Mouse (Mus musculus) stomach, embryonic 16.5 days (tissue): Measurements from ENCODE around the gene Gm648. TPM values are rescaled to one million over a fixed set of nuclear protein-coding genes. Genes with fewer than 3 reads are reported as not detected.
"Not testable (repeated sequence)": the region's sequence is repeated elsewhere in the genome, so short reads cannot be mapped to it uniquely, and the experiment has no call there.

Experiments
- ATAC-seq: fragments of 200-750 bp; cut with Nextera tagmentation; 2 replicates; pipeline ENCODE4 v1.8.0; 2017; ENCODE audit warnings: moderate number of reproducible peaks, moderate TSS enrichment; ENCODE audit not compliant: insufficient read depth, low FRiP score
- H3K27ac ChIP-seq: fragments of 300-500 bp; sonication (generic); 2 replicates; pipeline ENCODE4 v1.5.1; 2014; ENCODE audit warnings: low read length
- H3K27me3 ChIP-seq: fragments of 300-500 bp; sonication (generic); 2 replicates; pipeline ENCODE4 v1.6.1; 2014; ENCODE audit warnings: low read length, control low read depth, mixed read lengths; ENCODE audit not compliant: control insufficient read depth, insufficient read depth
- H3K36me3 ChIP-seq: fragments of 300-500 bp; sonication (generic); 2 replicates; pipeline ENCODE4 v1.6.1; 2014; ENCODE audit warnings: low read length; ENCODE audit not compliant: control insufficient read depth, insufficient read depth
- H3K4me1 ChIP-seq: fragments of 300-500 bp; sonication (generic); 2 replicates; pipeline ENCODE4 v1.6.1; 2014; ENCODE audit warnings: low read length, control low read depth, mixed read lengths; ENCODE audit not compliant: control insufficient read depth, insufficient read depth
- H3K4me2 ChIP-seq: fragments of 300-500 bp; sonication (generic); 2 replicates; pipeline ENCODE4 v1.6.1; 2014; ENCODE audit warnings: low read depth, low read length, mixed read lengths
- H3K4me3 ChIP-seq: fragments of 300-500 bp; sonication (generic); replicated peaks from 2 replicates; pipeline ENCODE4 v1.5.1; 2014; ENCODE audit warnings: mild to moderate bottlenecking, low read length
- H3K9ac ChIP-seq: fragments of 300-500 bp; sonication (generic); 2 replicates; pipeline ENCODE4 v1.6.1; 2014; ENCODE audit warnings: low read length
- H3K9me3 ChIP-seq: fragments of 300-500 bp; sonication (generic); replicated peaks from 2 replicates; pipeline ENCODE4 v1.6.1; 2016; ENCODE audit warnings: low read length, control low read depth; ENCODE audit not compliant: control insufficient read depth
- WGBS: fragments of 180-500 bp; shearing (Covaris S2); extraction: QIAGEN DNeasy Blood & Tissue Kit; methylation state at CpG from one replicate; pipeline ENCODE4 v1.1.7; 2014; 5-methylcytosine and 5-hydroxymethylcytosine counted together
- polyA plus RNA-seq: library from polyadenylated mRNA; unstranded; fragments of >200 nt; fragmentation: Nextera tagmentation; extraction: Ambion mirVana; gene quantifications from 2 replicates; pipeline ENCODE4 v1.2.1, GENCODE M21; 2015

Gene Gm648
- 0.30 TPM in 1 of 2 replicates, not detected in the other for polyA plus RNA-seq

DNA sequence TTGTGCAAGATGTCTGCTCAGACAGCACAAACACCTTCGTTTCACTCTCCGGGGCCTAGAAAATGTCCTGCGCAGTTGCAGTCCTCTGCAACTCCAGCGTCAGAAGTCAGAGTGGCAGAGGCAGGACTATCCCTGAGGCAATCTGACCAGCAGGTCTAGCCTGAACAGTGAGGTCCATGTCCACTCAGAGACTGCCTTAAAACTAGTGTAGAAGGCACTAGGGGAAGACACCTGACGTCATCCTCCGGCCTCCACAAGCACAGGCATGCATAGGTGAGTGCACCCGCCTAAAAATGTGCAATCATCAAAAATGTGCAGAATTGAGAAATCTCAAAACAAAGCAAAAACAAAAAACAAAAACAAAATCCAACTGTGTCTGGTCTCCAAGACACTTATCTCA, at the start of gene Gm648:
Gm648 (minus strand) TSS at position 101 of the 400 bp plus-strand sequence.
- no peaks in the 10 kb centered on the region for H3K27me3 ChIP-seq
- 91% methylated on average over 7 of the region's 7 CpGs for WGBS
- no peak within 1 kb of the TSS for H3K4me2 ChIP-seq
- H3K4me3 ChIP-seq: no peak within 1 kb of the TSS
- ATAC-seq: no peak
- no peaks in the 10 kb centered on the region for H3K36me3 ChIP-seq
- no peak within 1 kb of the TSS for H3K27ac ChIP-seq
- no peak within 1 kb of the TSS for H3K9ac ChIP-seq
- no peaks in the 10 kb centered on the region for H3K9me3 ChIP-seq
- H3K4me1 ChIP-seq: no peaks in the 10 kb centered on the region

DNA sequence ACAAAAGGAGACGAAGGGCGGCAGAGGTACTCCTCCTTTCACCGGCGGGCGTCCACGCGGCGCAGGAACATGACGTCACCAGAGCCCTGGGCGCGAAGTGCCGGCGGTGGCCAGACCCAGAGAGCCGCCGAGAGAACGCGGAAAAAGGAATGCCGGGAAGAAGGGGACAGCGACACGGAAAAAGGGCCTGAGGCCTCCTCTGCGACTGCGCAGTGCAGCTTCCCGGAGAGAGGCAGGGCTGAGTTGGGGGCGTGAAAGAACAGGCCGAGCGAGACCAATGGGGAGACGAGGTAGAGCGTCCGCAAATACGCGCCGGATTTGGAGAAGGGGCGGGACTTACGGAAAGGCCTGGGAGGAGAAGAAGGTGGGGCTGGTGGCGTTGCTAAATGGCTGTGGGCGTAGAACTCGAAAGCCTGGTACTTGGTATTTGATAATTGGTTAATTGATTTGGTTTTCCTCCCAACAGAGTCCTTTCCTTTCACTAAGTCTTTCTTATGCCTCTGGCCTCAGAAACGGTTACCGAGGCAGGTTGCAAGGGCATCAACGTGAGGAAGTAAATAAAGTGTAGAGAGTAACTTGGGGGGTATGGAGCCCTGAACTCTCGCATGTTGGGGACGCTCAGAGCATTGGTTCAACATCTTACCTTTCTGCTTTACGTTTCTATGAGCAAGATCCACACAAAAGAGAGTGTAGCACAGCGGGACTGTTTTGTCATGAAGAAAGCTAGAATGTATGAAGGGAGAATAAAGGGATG, 48.7 kb upstream of the Gm648 start, which contains the start of gene Mmgt1:
Mmgt1 (minus strand) TSS at position 183 of the 754 bp plus-strand sequence.
- peak within 1 kb of the TSS; percentile 32; the same call in 1 of the 2 replicates for H3K27ac ChIP-seq
- WGBS: 12% methylated on average over 44 of the region's 44 CpGs

DNA sequence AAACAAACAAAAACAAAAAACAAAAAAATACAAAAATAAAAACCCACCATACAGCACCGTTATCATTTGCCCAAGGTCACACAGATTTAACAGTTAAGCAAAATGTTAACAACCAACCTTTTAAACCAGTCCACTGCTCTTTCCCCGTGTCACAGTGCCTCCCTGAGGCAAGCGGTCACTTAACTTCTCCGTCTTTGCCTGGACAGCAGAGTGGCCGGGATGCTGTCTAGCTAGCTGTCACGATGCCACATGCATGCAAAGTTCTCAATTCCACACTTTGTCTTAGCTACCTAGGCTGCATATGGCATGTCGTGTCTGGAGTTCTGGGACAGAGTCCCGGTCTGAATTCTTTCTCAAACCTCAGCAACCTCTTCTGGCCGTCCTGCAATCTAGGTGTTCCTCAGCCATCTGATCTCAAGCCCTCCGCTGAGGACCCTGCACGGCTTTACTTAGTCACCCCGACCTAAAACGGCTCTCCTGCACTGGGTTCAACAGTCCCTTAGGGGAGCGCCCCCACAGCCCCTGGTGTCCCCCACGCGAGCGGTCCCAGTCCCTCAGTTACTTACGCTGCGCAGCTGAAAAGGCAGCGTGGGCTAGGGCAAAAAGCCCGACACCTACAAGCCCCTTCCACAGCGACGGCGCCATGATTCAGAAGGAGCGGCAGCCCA, 47.9 kb upstream of the Gm648 start:
- Histone ChIP-seq H3K4me3 (peak overlapping the region; percentile 64), H3K36me3 (no peaks in the 10 kb centered on the region), H3K27ac (peak overlapping the region; percentile 32; the same call in 1 of the 2 replicates), H3K9ac (peak overlapping the region; percentile 76), H3K4me1 (no peaks in the 10 kb centered on the region), H3K4me2 (peak overlapping the region; percentile 50), H3K9me3 (no peaks in the 10 kb centered on the region), H3K27me3 (no peaks in the 10 kb centered on the region)
- ATAC-seq: peak; percentile 56; the same call in 1 of the 2 replicates
- 10% methylated on average over 25 of the region's 25 CpGs for WGBS

More for the DNA sequence above, 48.7 kb upstream of the Gm648 start, which contains the start of gene Mmgt1:
- no peaks in the 10 kb centered on the region for H3K27me3 ChIP-seq
- peak within 1 kb of the TSS; percentile 64 for H3K4me3 ChIP-seq
- no peaks in the 10 kb centered on the region for H3K9me3 ChIP-seq
- no peaks in the 10 kb centered on the region for H3K4me1 ChIP-seq
- no peaks in the 10 kb centered on the region for H3K36me3 ChIP-seq
- H3K4me2 ChIP-seq: peak within 1 kb of the TSS; percentile 52
- peak within 1 kb of the TSS; percentile 76 for H3K9ac ChIP-seq
- ATAC-seq: peak; percentile 98

DNA sequence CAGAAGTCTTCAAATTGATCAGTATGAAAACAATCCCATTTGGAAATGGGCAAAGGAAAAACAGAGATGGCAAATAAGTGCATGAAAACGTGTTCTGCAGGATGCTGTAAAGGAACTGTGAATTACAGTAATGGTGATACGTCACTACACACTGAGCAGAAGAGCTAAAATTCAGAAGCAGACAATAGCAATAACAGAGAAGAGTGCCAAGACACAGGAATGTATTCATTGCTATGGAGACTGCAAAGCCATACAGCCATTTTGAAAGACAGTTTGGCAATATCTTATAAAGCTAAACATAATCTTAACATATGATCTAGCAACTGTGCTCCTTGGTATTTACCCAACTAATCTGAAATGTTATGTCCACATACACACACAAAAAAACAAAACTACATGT, 28.8 kb upstream of the Gm648 start:
- Histone ChIP-seq H3K4me3 (no peak overlapping the region), H3K27me3 (no peaks in the 10 kb centered on the region), H3K4me1 (no peaks in the 10 kb centered on the region), H3K36me3 (no peaks in the 10 kb centered on the region), H3K4me2 (no peak overlapping the region), H3K27ac (no peak overlapping the region), H3K9ac (no peak overlapping the region), H3K9me3 (no peaks in the 10 kb centered on the region)
- no peak for ATAC-seq
- WGBS: 77% methylated on average over 2 of the region's 2 CpGs

DNA sequence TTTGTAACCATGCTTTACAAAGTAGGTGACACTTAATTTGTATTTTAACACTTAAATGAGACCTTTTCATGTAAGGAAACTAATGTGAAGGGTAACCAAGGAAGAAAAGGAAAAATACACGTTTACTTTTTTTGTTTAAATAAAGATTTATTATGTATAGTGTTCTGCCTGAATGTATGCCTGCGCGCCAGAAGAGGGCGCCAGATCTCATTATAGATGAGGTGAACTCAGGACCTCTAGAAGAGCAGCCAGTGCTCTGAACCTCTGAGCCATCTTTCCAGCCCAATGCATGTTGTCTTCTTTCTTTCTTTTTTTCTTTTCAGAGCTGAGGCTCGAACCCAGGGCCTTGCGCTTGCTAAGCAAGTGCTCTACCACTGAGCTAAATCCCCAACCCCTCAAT, 23.1 kb upstream of the Gm648 start:
- Histone ChIP-seq H3K27ac (no peak overlapping the region), H3K27me3 (no peaks in the 10 kb centered on the region), H3K9ac (no peak overlapping the region), H3K36me3 (no peaks in the 10 kb centered on the region), H3K4me1 (no peaks in the 10 kb centered on the region), H3K4me3 (no peak overlapping the region), H3K4me2 (no peak overlapping the region), H3K9me3 (no peaks in the 10 kb centered on the region)
- 25% methylated on average over 6 of the region's 6 CpGs for WGBS
- no peak for ATAC-seq

DNA sequence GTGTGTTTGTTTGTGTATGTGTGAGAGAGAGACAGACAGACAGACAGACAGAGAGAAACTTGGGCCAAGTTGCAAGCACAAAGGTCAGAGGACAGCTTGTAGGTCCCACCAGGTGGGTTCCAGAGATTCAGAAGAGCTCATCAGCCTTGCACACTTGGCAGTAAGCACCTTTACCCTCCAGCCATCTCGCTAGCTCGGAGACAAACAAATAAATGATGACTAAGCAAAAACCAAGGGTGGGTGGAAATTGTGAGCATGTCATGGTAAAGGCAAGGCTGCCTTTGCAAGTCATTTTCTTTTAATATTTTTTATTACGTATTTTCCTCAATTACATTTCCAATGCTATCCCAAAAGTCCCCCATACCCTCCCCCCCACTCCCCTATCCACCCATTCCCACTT, 4.2 kb upstream of the Gm648 start:
- no peak overlapping the region for H3K4me2 ChIP-seq
- no peaks in the 10 kb centered on the region for H3K9me3 ChIP-seq
- H3K27me3 ChIP-seq: no peaks in the 10 kb centered on the region
- no peak for ATAC-seq
- no peak overlapping the region for H3K27ac ChIP-seq
- no peaks in the 10 kb centered on the region for H3K36me3 ChIP-seq
- 68% methylated on average over 3 of the region's 3 CpGs for WGBS
- H3K4me3 ChIP-seq: no peak overlapping the region
- no peak overlapping the region for H3K9ac ChIP-seq
- H3K4me1 ChIP-seq: no peaks in the 10 kb centered on the region

DNA sequence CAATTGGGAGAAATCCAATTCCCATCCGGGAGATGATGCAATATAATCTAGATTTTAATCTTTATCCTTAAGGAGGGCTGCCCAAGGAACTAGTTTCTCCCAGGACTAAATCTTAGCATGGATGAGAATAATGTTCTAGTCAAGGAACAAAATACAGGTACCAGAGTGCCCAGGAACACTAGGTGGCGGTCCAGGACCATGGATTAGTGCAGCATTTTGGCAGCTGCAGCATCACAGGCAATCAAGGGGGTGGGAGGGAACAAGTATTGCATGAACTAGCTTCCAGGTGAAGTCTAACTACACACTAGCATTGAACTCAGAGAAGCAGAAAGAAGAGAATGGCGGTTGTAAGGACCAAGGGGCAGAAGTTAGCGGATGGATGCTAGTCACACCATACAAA, 12.2 kb downstream of the Gm648 start:
- ATAC-seq: no peak
- H3K9ac ChIP-seq: no peak overlapping the region
- no peak overlapping the region for H3K4me3 ChIP-seq
- no peaks in the 10 kb centered on the region for H3K4me1 ChIP-seq
- WGBS: 57% methylated on average over 4 of the region's 4 CpGs
- H3K36me3 ChIP-seq: no peaks in the 10 kb centered on the region
- no peak overlapping the region for H3K4me2 ChIP-seq
- H3K9me3 ChIP-seq: no peaks in the 10 kb centered on the region
- no peak overlapping the region for H3K27ac ChIP-seq
- H3K27me3 ChIP-seq: no peaks in the 10 kb centered on the region

DNA sequence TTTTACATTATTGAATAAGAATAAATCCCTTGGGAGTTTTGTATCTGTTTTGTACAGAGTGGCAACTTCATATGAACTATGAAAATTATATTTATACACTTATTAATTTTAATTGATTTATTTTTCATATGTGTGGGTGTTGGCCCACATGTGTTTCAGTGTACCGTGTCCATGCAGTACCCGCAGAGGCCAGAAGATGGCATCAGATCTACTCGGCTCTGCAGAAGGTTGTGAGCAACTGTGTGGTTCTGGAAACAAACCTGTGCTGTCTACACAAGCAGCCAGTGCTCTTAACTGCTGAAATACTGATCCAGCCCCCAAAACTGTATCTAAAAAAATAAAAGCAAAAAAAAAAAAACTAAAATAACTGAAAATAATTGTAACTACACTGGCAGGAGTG, 18.1 kb downstream of the Gm648 start:
- Histone ChIP-seq H3K4me1 (no peaks in the 10 kb centered on the region), H3K36me3 (no peaks in the 10 kb centered on the region), H3K9me3 (no peaks in the 10 kb centered on the region), H3K27me3 (no peaks in the 10 kb centered on the region), H3K4me2 (no peak overlapping the region), H3K9ac (no peak overlapping the region), H3K27ac (no peak overlapping the region), H3K4me3 (no peak overlapping the region)
- WGBS: 8% methylated on average over 3 of the region's 3 CpGs
- ATAC-seq: no peak

DNA sequence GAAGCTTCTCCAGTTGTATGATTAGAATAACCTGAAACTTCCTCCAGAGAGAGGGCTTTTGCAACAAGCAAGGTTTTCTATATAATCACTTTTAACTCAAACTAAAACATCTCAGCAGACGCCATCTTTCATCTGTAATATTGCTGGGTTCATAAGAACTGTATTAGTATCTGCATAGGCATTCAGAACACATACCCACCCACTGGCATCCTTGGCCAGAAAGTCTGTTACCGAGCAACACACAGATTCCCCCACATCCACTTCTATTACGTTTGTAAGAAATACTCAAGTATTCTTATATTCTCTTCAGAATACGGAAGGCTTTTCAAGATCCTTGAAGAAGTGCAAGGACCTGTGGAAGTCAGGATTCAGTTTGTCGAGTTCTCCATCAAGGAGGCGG, 25.0 kb downstream of the Gm648 start, which contains the start of gene Gm10477:
Gm10477 (plus strand) TSS at position 301 of the 400 bp plus-strand sequence.
- not testable (repeated sequence) for H3K9me3 ChIP-seq, H3K4me3 ChIP-seq, H3K36me3 ChIP-seq, H3K9ac ChIP-seq, H3K27ac ChIP-seq, H3K27me3 ChIP-seq, H3K4me1 ChIP-seq, H3K4me2 ChIP-seq, ATAC-seq
- 81% methylated on average over 6 of the region's 6 CpGs for WGBS
